Mouse (Mus musculus) small intestine, adult 2 months (tissue): ENCODE data around the gene Myadm.

ENCODE experiments used
- CTCF ChIP-seq: fragments of 200-500 bp; IDR thresholded peaks from 2 replicates; pipeline ENCODE4 v1.5.1; 2012; ENCODE audit warnings: low read depth, mild to moderate bottlenecking, control low read depth, inconsistent platforms, low read length, moderate library complexity, mixed read lengths; ENCODE audit not compliant: insufficient replicate concordance, insufficient read length; ENCODE audit errors: extremely low read depth
- POLR2A ChIP-seq: fragments of 200-500 bp; IDR thresholded peaks from 2 replicates; pipeline ENCODE4 v1.6.1; 2012; ENCODE audit warnings: low read depth, mild to moderate bottlenecking, control low read depth, inconsistent platforms, low read length, moderate library complexity

- TF ChIP-seq POLR2A (no peak), CTCF (no peak)
Measured at GRCm38 (mm10) chr7:3339010-3339409, 50.1 kb downstream of the Myadm start.
